Mouse (Mus musculus) cerebellum, adult 2 months (tissue): ENCODE results near the gene Acp5.

ENCODE experiments used
- CTCF ChIP-seq: fragments of 200-500 bp; IDR thresholded peaks from 2 replicates; pipeline ENCODE4 v1.5.1; 2011; ENCODE audit warnings: low read depth, mild to moderate bottlenecking, control low read depth, low read length, moderate library complexity, borderline replicate concordance; ENCODE audit not compliant: insufficient read depth
- POLR2A ChIP-seq: fragments of 200-500 bp; IDR thresholded peaks from 2 replicates; pipeline ENCODE4 v1.6.1; 2011; ENCODE audit warnings: low read length, control low read depth, borderline replicate concordance; ENCODE audit not compliant: insufficient read depth

DNA sequence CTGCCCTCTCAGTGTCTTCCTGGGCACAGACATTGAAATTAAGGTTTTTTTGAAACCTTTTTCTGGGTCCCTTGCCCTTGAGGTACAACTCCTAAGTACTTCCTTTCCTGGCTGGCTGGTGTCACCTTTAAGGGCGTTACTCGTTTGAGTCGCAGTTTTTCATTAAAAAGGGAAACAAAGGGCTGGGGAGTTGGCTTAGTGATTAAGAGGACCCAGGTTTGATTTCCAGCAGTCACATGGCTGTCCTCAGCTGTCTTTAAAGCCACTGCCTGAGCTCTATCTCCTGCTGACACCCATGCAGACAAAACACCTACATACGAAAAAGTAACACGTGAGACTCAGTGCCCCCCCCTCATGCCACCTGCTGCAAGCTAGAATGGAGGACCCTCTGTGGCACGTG is 30.5 kb upstream of the Acp5 start:
- TF ChIP-seq CTCF (no peak), POLR2A (no peak)
